Mouse (Mus musculus): ENCODE results near the gene Fam19a1. TPM values are rescaled to one million over a fixed set of nuclear protein-coding genes. Genes with fewer than 3 reads are reported as not detected.

Fam19a1 gene
- polyA plus RNA-seq, 1 experiment from 2014 or later = 1.7 TPM

DNA sequence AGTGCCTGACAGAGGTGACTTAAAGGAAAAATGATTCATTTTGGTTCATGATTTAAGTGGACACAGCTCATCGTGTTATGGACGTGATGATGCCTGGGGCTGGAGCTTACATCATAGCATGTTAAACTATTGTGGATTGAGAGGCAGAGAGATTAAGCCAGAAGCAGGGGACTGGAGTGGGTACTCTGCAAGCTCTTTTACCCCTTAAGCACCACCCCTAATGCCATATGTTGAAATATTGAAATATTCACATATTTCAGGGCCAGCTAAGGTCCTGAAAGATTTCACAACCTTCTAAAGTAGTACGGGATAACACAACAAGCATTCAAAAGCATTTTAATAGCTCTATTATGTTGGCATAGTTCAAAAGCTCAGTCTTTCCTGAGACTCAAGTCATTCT is 468.2 kb downstream of the Fam19a1 start:
- Histone ChIP-seq H3K36me3 (ENCODE audit: control insufficient read depth, insufficient read depth) (no peaks in the 10 kb centered on the region), H3K9me3 (ENCODE audit: control insufficient read depth) (no peaks in the 10 kb centered on the region), H3K4me3 (ENCODE audit: low read depth, low read length) (no peak overlapping the region), H3K27ac (ENCODE audit: low read depth, low read length) (no peak overlapping the region), H3K4me1 (replicated peaks; ENCODE audit: control insufficient read depth, insufficient read depth, low read length) (no peaks in the 10 kb centered on the region), H3K9ac (ENCODE audit: low read depth, low read length) (no peak overlapping the region), H3K4me2 (replicated peaks; ENCODE audit: low read depth) (no peak overlapping the region), H3K27me3 (replicated peaks; ENCODE audit: control insufficient read depth, insufficient read depth, low read length) (no peaks in the 10 kb centered on the region)
- WGBS = 77% methylated on average over 3 of the region's 3 CpGs
- no peak for TF ChIP-seq CTCF (IDR thresholded peaks at IDR 0.05; ENCODE audit: low read depth)
- no peak for ATAC-seq

- ATAC-seq = peak; percentile 100
- TF ChIP-seq CTCF (IDR thresholded peaks at IDR 0.05; ENCODE audit: low read depth) = no peak
- Histone ChIP-seq H3K4me1 (replicated peaks; ENCODE audit: control insufficient read depth, insufficient read depth, low read length) (0 out of 2 replicates have a peak, but pooled peaks cover 5% of the 10 kb centered on the region), H3K9me3 (ENCODE audit: control insufficient read depth) (no peaks in the 10 kb centered on the region), H3K27me3 (replicated peaks; ENCODE audit: control insufficient read depth, insufficient read depth, low read length) (no peaks in the 10 kb centered on the region), H3K36me3 (ENCODE audit: control insufficient read depth, insufficient read depth) (no peaks in the 10 kb centered on the region), H3K9ac (ENCODE audit: low read depth, low read length) (no peak overlapping the region), H3K4me3 (ENCODE audit: low read depth, low read length) (no peak overlapping the region), H3K4me2 (replicated peaks; ENCODE audit: low read depth) (no peak overlapping the region), H3K27ac (ENCODE audit: low read depth, low read length) (no peak overlapping the region)
- WGBS = 41% methylated on average over 4 of the region's 4 CpGs
These were observed 474.5 kb downstream of the Fam19a1 start for GRCm38 (mm10) chr6:96587427-96587826.

GRCm38 (mm10) chr6:96593031-96593430 is 480.1 kb downstream of the Fam19a1 start:
- WGBS = 49% methylated on average over 1 of the region's 1 CpGs

DNA sequence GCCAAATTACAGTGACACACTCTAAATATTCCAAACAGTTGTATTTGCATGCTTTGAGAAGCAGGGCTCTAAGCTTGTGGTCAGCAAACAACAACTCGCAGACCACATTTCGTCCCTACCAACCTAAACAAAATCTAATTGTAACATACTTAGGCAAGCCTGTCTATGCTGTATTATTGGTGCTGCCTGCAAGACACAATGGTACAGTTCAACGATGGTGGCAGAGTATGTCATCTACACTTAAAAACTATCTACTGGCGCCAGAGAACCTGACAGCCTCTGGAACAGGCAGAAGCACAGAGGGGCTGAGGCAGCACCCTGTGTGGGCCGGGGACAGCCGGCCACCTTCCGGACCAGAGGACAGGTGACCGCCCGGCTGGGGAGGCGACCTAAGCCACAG is 482.2 kb downstream of the Fam19a1 start:
- H3K36me3 ChIP-seq (ENCODE audit: control insufficient read depth, insufficient read depth) = no peaks in the 10 kb centered on the region
- H3K27me3 ChIP-seq (replicated peaks; ENCODE audit: control insufficient read depth, insufficient read depth, low read length) = no peaks in the 10 kb centered on the region
- H3K4me1 ChIP-seq (replicated peaks; ENCODE audit: control insufficient read depth, insufficient read depth, low read length) = no peaks in the 10 kb centered on the region
- WGBS = 93% methylated on average over 10 of the region's 10 CpGs
- H3K27ac ChIP-seq (ENCODE audit: low read depth, low read length) = no peak overlapping the region
- no peak for ATAC-seq
- H3K4me2 ChIP-seq (replicated peaks; ENCODE audit: low read depth) = no peak overlapping the region
- no peak overlapping the region for H3K9ac ChIP-seq (ENCODE audit: low read depth, low read length)
- no peak overlapping the region for H3K4me3 ChIP-seq (ENCODE audit: low read depth, low read length)
- H3K9me3 ChIP-seq (ENCODE audit: control insufficient read depth) = no peaks in the 10 kb centered on the region
- no peak for TF ChIP-seq CTCF (IDR thresholded peaks at IDR 0.05; ENCODE audit: low read depth)

More at GRCm38 (mm10) chr6:96593031-96593430, 480.1 kb downstream of the Fam19a1 start:
- no peaks in the 10 kb centered on the region for H3K27me3 ChIP-seq (replicated peaks; ENCODE audit: control insufficient read depth, insufficient read depth, low read length)
- H3K9me3 ChIP-seq (ENCODE audit: control insufficient read depth) = no peaks in the 10 kb centered on the region
- H3K36me3 ChIP-seq (ENCODE audit: control insufficient read depth, insufficient read depth) = no peaks in the 10 kb centered on the region
- H3K27ac ChIP-seq (ENCODE audit: low read depth, low read length) = no peak overlapping the region
- TF ChIP-seq CTCF (IDR thresholded peaks at IDR 0.05; ENCODE audit: low read depth) = no peak
- ATAC-seq = no peak
- no peak overlapping the region for H3K4me2 ChIP-seq (replicated peaks; ENCODE audit: low read depth)
- H3K9ac ChIP-seq (ENCODE audit: low read depth, low read length) = no peak overlapping the region
- no peaks in the 10 kb centered on the region for H3K4me1 ChIP-seq (replicated peaks; ENCODE audit: control insufficient read depth, insufficient read depth, low read length)
- no peak overlapping the region for H3K4me3 ChIP-seq (ENCODE audit: low read depth, low read length)

GRCm38 (mm10) chr6:96624196-96624595 is 511.2 kb downstream of the Fam19a1 start:
- ATAC-seq = no peak
- Histone ChIP-seq H3K4me1 (replicated peaks; ENCODE audit: control insufficient read depth, insufficient read depth, low read length) (no peaks in the 10 kb centered on the region), H3K4me2 (replicated peaks; ENCODE audit: low read depth) (no peak overlapping the region), H3K9me3 (ENCODE audit: control insufficient read depth) (no peaks in the 10 kb centered on the region), H3K4me3 (ENCODE audit: low read depth, low read length) (no peak overlapping the region), H3K27me3 (replicated peaks; ENCODE audit: control insufficient read depth, insufficient read depth, low read length) (no peaks in the 10 kb centered on the region), H3K36me3 (ENCODE audit: control insufficient read depth, insufficient read depth) (no peaks in the 10 kb centered on the region), H3K9ac (ENCODE audit: low read depth, low read length) (no peak overlapping the region), H3K27ac (ENCODE audit: low read depth, low read length) (no peak overlapping the region)
- TF ChIP-seq CTCF (IDR thresholded peaks at IDR 0.05; ENCODE audit: low read depth) = no peak
- 73% methylated on average over 1 of the region's 1 CpGs for WGBS

DNA sequence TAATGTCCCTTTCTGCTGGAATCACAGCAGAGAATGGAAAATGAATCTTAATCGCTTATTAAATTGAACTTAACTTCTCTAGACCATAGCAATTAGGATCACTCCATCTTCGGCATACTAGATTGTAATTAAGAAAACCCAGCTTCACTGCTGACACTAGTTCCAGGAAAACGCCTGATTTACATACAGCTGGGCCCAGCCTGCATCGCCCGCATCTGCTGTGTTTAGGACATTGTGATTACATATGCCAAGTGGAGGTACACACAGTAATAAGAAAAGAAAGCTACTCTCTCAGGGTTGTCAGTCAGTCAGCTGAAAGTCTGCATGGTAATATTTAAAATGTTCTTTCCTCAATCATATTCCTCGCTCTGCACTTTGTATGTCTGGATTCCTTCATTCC is 518.6 kb downstream of the Fam19a1 start:
- H3K4me3 ChIP-seq (ENCODE audit: low read depth, low read length) = no peak overlapping the region
- TF ChIP-seq CTCF (IDR thresholded peaks at IDR 0.05; ENCODE audit: low read depth) = no peak
- no peaks in the 10 kb centered on the region for H3K36me3 ChIP-seq (ENCODE audit: control insufficient read depth, insufficient read depth)
- H3K4me2 ChIP-seq (replicated peaks; ENCODE audit: low read depth) = no peak overlapping the region
- H3K9me3 ChIP-seq (ENCODE audit: control insufficient read depth) = no peaks in the 10 kb centered on the region
- H3K4me1 ChIP-seq (replicated peaks; ENCODE audit: control insufficient read depth, insufficient read depth, low read length) = no peaks in the 10 kb centered on the region
- H3K27me3 ChIP-seq (replicated peaks; ENCODE audit: control insufficient read depth, insufficient read depth, low read length) = no peaks in the 10 kb centered on the region
- 78% methylated on average over 6 of the region's 6 CpGs for WGBS
- ATAC-seq = no peak
- H3K27ac ChIP-seq (ENCODE audit: low read depth, low read length) = no peak overlapping the region
- no peak overlapping the region for H3K9ac ChIP-seq (ENCODE audit: low read depth, low read length)

- H3K36me3 ChIP-seq (ENCODE audit: control insufficient read depth, insufficient read depth) = no peaks in the 10 kb centered on the region
- H3K27me3 ChIP-seq (replicated peaks; ENCODE audit: control insufficient read depth, insufficient read depth, low read length) = no peaks in the 10 kb centered on the region
- no peak overlapping the region for H3K9ac ChIP-seq (ENCODE audit: low read depth, low read length)
- H3K4me3 ChIP-seq (ENCODE audit: low read depth, low read length) = no peak overlapping the region
- H3K4me1 ChIP-seq (replicated peaks; ENCODE audit: control insufficient read depth, insufficient read depth, low read length) = no peaks in the 10 kb centered on the region
- no peak overlapping the region for H3K27ac ChIP-seq (ENCODE audit: low read depth, low read length)
- WGBS = 71% methylated on average over 3 of the region's 3 CpGs
- H3K9me3 ChIP-seq (ENCODE audit: control insufficient read depth) = no peaks in the 10 kb centered on the region
- no peak for TF ChIP-seq CTCF (IDR thresholded peaks at IDR 0.05; ENCODE audit: low read depth)
- no peak overlapping the region for H3K4me2 ChIP-seq (replicated peaks; ENCODE audit: low read depth)
- no peak for ATAC-seq
These were observed 519.3 kb downstream of the Fam19a1 start for GRCm38 (mm10) chr6:96632243-96632642.

All from intestine, postnatal 0 days (tissue).